Mouse (Mus musculus): ENCODE results near the gene Bzw2. TPM values are rescaled to one million over a fixed set of nuclear protein-coding genes. Genes with fewer than 3 reads are reported as not detected.
A peak's percentile ranks its signal among the peaks of the same experiment; 100 is the strongest.

Gene Bzw2
- polyA plus RNA-seq, 1 experiment = 36.9 TPM

DNA sequence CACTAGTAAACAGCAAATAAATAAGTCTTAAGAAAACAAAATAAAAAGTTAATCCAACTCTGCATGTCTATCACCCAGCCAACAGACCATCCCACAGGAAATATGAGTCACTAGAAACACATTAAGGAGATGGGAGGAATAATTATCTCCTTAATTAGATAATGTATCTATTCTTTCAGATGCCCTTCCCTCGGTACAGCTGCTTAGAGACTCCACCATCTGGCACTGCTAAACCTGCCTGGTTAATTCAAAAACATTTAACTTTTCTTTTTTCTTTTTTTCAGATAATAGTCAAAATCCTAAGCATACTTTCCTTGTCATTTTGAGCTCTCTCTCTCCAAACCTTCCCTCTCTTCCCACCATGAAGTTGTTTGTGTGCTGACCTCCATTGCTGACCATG lies 92.0 kb downstream of the Bzw2 start:
- Histone ChIP-seq H3K27ac (ENCODE audit: insufficient read depth, low read length) (no peak overlapping the region), H3K4me3 (replicated peaks; ENCODE audit: insufficient read depth, low read depth, low read length) (no peak overlapping the region), H3K27me3 (ENCODE audit: control insufficient read depth, insufficient read depth, low read length) (no peaks in the 10 kb centered on the region), H3K4me1 (ENCODE audit: control insufficient read depth, insufficient read depth, low read length) (no peaks in the 10 kb centered on the region)
- 79% methylated on average over 1 of the region's 1 CpGs for WGBS
- DNase-seq = no peak
- TF ChIP-seq POLR2A (IDR thresholded peaks at IDR 0.05; ENCODE audit: borderline replicate concordance, insufficient read depth, low read length) (no peak), CTCF (IDR thresholded peaks at IDR 0.05; ENCODE audit: borderline replicate concordance, insufficient read depth, low read depth, low read length) (no peak)

DNA sequence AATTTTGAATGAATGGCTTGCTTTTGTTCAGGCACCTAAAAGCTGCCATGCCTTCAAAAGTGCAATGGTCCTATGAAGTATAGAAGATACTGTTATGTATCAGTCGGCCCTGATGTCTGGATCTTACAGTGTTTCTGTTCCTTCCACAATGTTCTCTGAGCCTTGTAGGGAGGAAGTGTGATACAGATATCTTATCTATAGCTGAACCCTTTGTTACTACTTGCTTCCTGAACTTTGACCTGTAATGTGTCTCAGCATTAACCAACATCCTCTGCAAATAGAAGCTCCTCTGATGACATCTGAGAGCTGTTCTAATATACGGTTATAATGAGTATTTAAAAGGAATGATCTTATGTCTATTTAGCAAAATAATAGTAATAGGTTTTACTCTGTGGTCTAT lies 100.2 kb downstream of the Bzw2 start:
- no peak overlapping the region for H3K4me3 ChIP-seq (replicated peaks; ENCODE audit: insufficient read depth, low read depth, low read length)
- H3K27me3 ChIP-seq (ENCODE audit: control insufficient read depth, insufficient read depth, low read length) = no peaks in the 10 kb centered on the region
- WGBS = 90% methylated on average over 2 of the region's 2 CpGs
- TF ChIP-seq POLR2A (IDR thresholded peaks at IDR 0.05; ENCODE audit: borderline replicate concordance, insufficient read depth, low read length) (no peak), CTCF (IDR thresholded peaks at IDR 0.05; ENCODE audit: borderline replicate concordance, insufficient read depth, low read depth, low read length) (no peak)
- no peak overlapping the region for H3K27ac ChIP-seq (ENCODE audit: insufficient read depth, low read length)
- H3K4me1 ChIP-seq (ENCODE audit: control insufficient read depth, insufficient read depth, low read length) = no peaks in the 10 kb centered on the region
- no peak for DNase-seq

DNA sequence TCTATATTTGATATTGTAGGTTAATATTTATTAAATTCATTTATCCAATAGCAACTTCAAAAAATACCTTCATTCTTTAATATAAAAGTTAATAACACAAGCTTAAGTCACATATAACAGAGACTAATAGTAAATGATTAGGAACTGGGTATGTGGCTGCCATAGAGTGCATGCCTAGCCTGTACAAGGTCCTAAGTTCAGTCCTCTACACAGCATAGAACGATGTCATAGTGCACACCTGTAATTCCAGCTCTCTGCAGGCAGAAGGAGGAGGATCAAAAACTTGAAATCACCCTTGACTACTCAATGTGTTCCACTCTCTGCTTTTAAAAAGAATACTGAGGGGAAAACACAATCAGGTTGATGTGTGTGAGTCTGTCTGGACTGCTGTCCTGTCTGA lies 107.6 kb downstream of the Bzw2 start:
- no peak for TF ChIP-seq CTCF (IDR thresholded peaks at IDR 0.05; ENCODE audit: borderline replicate concordance, insufficient read depth, low read depth, low read length)
- TF ChIP-seq POLR2A (IDR thresholded peaks at IDR 0.05; ENCODE audit: borderline replicate concordance, insufficient read depth, low read length) = no peak
- Histone ChIP-seq H3K27me3 (ENCODE audit: control insufficient read depth, insufficient read depth, low read length) (no peaks in the 10 kb centered on the region), H3K27ac (ENCODE audit: insufficient read depth, low read length) (no peak overlapping the region), H3K4me3 (replicated peaks; ENCODE audit: insufficient read depth, low read depth, low read length) (no peak overlapping the region), H3K4me1 (ENCODE audit: control insufficient read depth, insufficient read depth, low read length) (no peaks in the 10 kb centered on the region)
- DNase-seq = no peak
- 78% methylated on average over 1 of the region's 1 CpGs for WGBS

DNA sequence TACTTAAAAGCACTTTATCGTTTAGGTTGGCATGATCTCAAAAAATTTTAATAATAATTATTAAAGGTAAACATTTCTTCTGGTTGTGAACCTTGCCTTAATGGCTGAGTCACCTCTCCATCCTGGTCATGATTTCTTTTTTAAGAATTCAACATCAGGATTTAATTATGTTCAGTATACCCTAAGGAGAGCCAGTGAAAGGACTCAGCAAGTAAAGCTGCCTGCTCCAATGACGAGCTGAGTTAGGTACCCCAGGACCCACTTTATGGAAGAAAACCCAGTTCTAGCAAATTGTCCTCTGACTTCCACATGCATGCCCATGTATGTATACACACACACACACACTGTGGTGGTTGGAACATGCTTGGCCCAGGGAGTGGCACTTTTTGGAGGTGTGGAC lies 110.3 kb downstream of the Bzw2 start:
- Histone ChIP-seq H3K27ac (ENCODE audit: insufficient read depth, low read length) (no peak overlapping the region), H3K4me3 (replicated peaks; ENCODE audit: insufficient read depth, low read depth, low read length) (no peak overlapping the region), H3K4me1 (ENCODE audit: control insufficient read depth, insufficient read depth, low read length) (no peaks in the 10 kb centered on the region), H3K27me3 (ENCODE audit: control insufficient read depth, insufficient read depth, low read length) (no peaks in the 10 kb centered on the region)
- TF ChIP-seq CTCF (IDR thresholded peaks at IDR 0.05; ENCODE audit: borderline replicate concordance, insufficient read depth, low read depth, low read length) (no peak), POLR2A (IDR thresholded peaks at IDR 0.05; ENCODE audit: borderline replicate concordance, insufficient read depth, low read length) (no peak)
- 87% methylated on average over 2 of the region's 2 CpGs for WGBS
- DNase-seq = no peak

- no peak overlapping the region for H3K27ac ChIP-seq (ENCODE audit: insufficient read depth, low read length)
- no peak for TF ChIP-seq CTCF (IDR thresholded peaks at IDR 0.05; ENCODE audit: borderline replicate concordance, insufficient read depth, low read depth, low read length)
- TF ChIP-seq POLR2A (IDR thresholded peaks at IDR 0.05; ENCODE audit: borderline replicate concordance, insufficient read depth, low read length) = no peak
- no peaks in the 10 kb centered on the region for H3K4me1 ChIP-seq (ENCODE audit: control insufficient read depth, insufficient read depth, low read length)
- DNase-seq = no peak
- WGBS = 69% methylated on average over 5 of the region's 5 CpGs
- no peaks in the 10 kb centered on the region for H3K27me3 ChIP-seq (ENCODE audit: control insufficient read depth, insufficient read depth, low read length)
- H3K4me3 ChIP-seq (replicated peaks; ENCODE audit: insufficient read depth, low read depth, low read length) = no peak overlapping the region
These were observed 111.7 kb downstream of the Bzw2 start for GRCm38 (mm10) chr12:36046196-36046595.

DNA sequence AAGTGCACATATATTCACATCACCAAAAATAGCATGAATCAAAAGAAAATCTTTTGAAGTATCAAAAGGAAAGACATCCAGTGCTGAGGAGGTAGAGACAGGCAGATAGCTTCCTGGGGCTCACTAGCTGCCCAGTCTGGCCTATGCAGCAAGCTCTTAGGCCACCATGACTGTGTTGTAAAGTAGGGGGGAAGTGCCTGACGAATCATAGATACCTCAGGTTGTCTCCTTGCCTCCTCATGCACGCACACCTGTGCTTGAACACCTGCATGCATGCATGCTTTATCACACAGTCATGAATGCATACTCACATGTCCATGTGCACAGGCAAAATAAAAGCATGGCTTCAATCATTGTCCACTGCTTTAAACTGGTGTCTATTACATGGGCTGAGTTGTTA lies 113.2 kb downstream of the Bzw2 start:
- TF ChIP-seq CTCF (IDR thresholded peaks at IDR 0.05; ENCODE audit: borderline replicate concordance, insufficient read depth, low read depth, low read length) = no peak
- TF ChIP-seq POLR2A (IDR thresholded peaks at IDR 0.05; ENCODE audit: borderline replicate concordance, insufficient read depth, low read length) = no peak
- H3K27me3 ChIP-seq (ENCODE audit: control insufficient read depth, insufficient read depth, low read length) = no peaks in the 10 kb centered on the region
- H3K27ac ChIP-seq (ENCODE audit: insufficient read depth, low read length) = no peak overlapping the region
- DNase-seq = no peak
- 84% methylated on average over 2 of the region's 2 CpGs for WGBS
- no peaks in the 10 kb centered on the region; the same call in 1 of the 2 replicates for H3K4me1 ChIP-seq (ENCODE audit: control insufficient read depth, insufficient read depth, low read length)
- H3K4me3 ChIP-seq (replicated peaks; ENCODE audit: insufficient read depth, low read depth, low read length) = no peak overlapping the region

DNA sequence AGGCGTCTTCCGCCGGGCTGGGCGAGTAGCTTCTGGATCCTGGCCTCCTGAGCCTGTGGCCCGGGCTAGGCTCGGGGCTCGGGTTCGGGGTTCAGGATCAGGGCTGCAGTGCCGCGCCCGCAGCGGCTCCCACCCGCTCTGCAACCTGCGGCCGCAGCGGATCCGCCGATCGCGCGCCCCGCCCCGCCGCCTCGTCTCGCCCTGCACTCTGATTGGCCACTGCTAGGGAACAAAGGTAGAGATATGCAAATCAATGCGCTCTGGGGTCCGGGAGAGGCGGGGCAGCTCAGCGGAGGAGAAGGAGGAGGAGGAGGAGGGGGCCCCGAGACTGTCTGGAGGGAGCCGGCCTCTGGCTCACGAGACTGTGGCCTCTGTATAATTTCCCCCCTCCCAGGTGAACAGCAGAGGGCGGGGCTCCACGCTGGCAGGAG lies 115.5 kb downstream of the Bzw2 start, which contains the start of gene Tspan13:
Gene Tspan13 (minus strand): TSS at position 153 of the 431 bp plus-strand sequence.
- H3K4me1 ChIP-seq (ENCODE audit: control insufficient read depth, insufficient read depth, low read length) = no peaks in the 10 kb centered on the region; the same call in 1 of the 2 replicates
- no peaks in the 10 kb centered on the region for H3K27me3 ChIP-seq (ENCODE audit: control insufficient read depth, insufficient read depth, low read length)
- peak within 1 kb of the TSS; percentile 40 for H3K27ac ChIP-seq (ENCODE audit: insufficient read depth, low read length)
- DNase-seq = peak; percentile 94 to 96
- H3K4me3 ChIP-seq (replicated peaks; ENCODE audit: insufficient read depth, low read depth, low read length) = peak within 1 kb of the TSS; percentile 56
- under 1% methylated on average over 35 of the region's 35 CpGs for WGBS
- no peak for TF ChIP-seq CTCF (IDR thresholded peaks at IDR 0.05; ENCODE audit: borderline replicate concordance, insufficient read depth, low read depth, low read length)
- TF ChIP-seq POLR2A (IDR thresholded peaks at IDR 0.05; ENCODE audit: borderline replicate concordance, insufficient read depth, low read length) = peak; percentile 80

Other genes with a start within 250 kb of the Bzw2 start
- not detected in 2 replicates for gene Agr3, start 232.5 kb downstream of the Bzw2 start, polyA plus RNA-seq (2012; rRNA removed)
- gene Agr2, start 165.2 kb downstream of the Bzw2 start, polyA plus RNA-seq (2012; rRNA removed) = not detected in 2 replicates
- 157 and 167 TPM in 2 replicates for gene Tspan13, start 115.6 kb downstream of the Bzw2 start, polyA plus RNA-seq (2012; rRNA removed)
- gene Ankmy2, start 966 bp downstream of the Bzw2 start, polyA plus RNA-seq (2012; rRNA removed) = 39.4 and 41.2 TPM in 2 replicates
- not detected in 2 replicates for gene Lrrc72, start 95.3 kb upstream of the Bzw2 start, polyA plus RNA-seq (2012; rRNA removed)
- 2.3 and 7.5 TPM in 2 replicates for gene Sostdc1, start 156.1 kb upstream of the Bzw2 start, polyA plus RNA-seq (2012; rRNA removed)
- 6.6 and 7.3 TPM in 2 replicates for gene Ispd, start 223.4 kb upstream of the Bzw2 start, polyA plus RNA-seq (2012; rRNA removed)
- 0.54 and 0.59 TPM in 2 replicates for gene D630036H23Rik, start 224.1 kb upstream of the Bzw2 start, polyA plus RNA-seq (2012; rRNA removed)

All from cerebellum, adult 2 months (tissue).